In the genomic region with DNA sequence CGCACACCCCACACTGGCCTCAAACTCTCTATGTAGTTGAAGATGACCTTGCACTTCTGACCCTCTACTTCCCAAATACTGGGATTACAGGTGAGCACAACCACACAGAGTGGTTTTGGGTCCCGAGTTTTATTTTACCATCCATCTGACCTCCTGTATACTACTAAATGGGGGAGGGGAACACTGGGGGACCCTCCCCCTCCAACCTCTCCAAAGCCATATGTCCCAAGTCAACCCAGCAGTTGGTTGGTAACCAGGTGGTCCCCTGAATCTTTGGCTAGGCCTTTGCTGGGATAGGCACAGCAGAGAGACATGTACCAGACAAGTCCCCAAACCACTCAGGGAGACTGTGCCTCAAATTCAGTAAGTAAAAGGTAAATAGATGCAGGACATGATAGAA, we compare ENCODE assay signal across 9 mouse cellular contexts. TPM values are rescaled to one million over a fixed set of nuclear protein-coding genes. Genes with fewer than 3 reads are reported as not detected.
DNase-seq lines count a peak whose midpoint lies in the region; ATAC-seq and TF ChIP-seq lines count a peak whose summit lies in the region.
"Had no signal": no experiment of that assay in that cellular context is flagged by ENCODE, and none has a peak within 500 bp of the region (broad histone marks: within the 10 kb centered on the region; RNA-seq: fewer than 3 reads in every experiment).

No protein-coding gene starts in this region.

- WGBS in embryonic facial prominence, embryonic 10.5 days: 94% methylated on average over 2 of the region's 2 CpGs
- WGBS in limb, embryonic 13.5 days: 89% methylated on average over 2 of the region's 2 CpGs

- H3K4me2 ChIP-seq in limb, embryonic 13.5 days (replicated peaks): no peak overlapping the region

- TF ChIP-seq CTCF in layer of hippocampus, adult 2 months (conservative IDR thresholded peaks at IDR 0.05): no peak

- H3K36me3 ChIP-seq in embryonic facial prominence, embryonic 10.5 days (replicated peaks): peaks cover 20% of the 10 kb centered on the region
- peaks cover 11% of the 10 kb centered on the region for H3K36me3 ChIP-seq in limb, embryonic 13.5 days
- H3K36me3 ChIP-seq: liver, embryonic 15.5 days had no signal

- H3K4me3 ChIP-seq in layer of hippocampus, adult 2 months: no peak overlapping the region; the same call in 1 of the 2 replicates
- peak overlapping the region; percentile 86; the same call in 1 of the 2 replicates for H3K4me3 ChIP-seq in embryonic facial prominence, embryonic 10.5 days
- H3K4me3 ChIP-seq in limb, embryonic 13.5 days: peak overlapping the region; percentile 79; the same call in 1 of the 2 replicates

- H3K27me3 ChIP-seq in embryonic facial prominence, embryonic 10.5 days (replicated peaks; ENCODE audit: low read depth, poor library complexity, severe bottlenecking): no peaks in the 10 kb centered on the region
- no peaks in the 10 kb centered on the region for H3K27me3 ChIP-seq in limb, embryonic 13.5 days
- H3K27me3 ChIP-seq: liver, embryonic 15.5 days had no signal

- peaks cover 26% of the 10 kb centered on the region for H3K4me1 ChIP-seq in embryonic facial prominence, embryonic 10.5 days
- peaks cover 23% of the 10 kb centered on the region for H3K4me1 ChIP-seq in limb, embryonic 13.5 days

- ATAC-seq in limb, embryonic 13.5 days (ENCODE audit: low FRiP score, low read depth): no peak
- no peak for ATAC-seq in frontal cortex, adult (ENCODE audit: low TSS enrichment)

- no peak overlapping the region for H3K9ac ChIP-seq in limb, embryonic 13.5 days

- H3K9me3 ChIP-seq in embryonic facial prominence, embryonic 10.5 days: 0 out of 2 replicates have a peak, but pooled peaks cover under 1% of the 10 kb centered on the region
- H3K9me3 ChIP-seq in limb, embryonic 13.5 days: peaks cover under 1% of the 10 kb centered on the region; the same call in 1 of the 2 replicates
- H3K9me3 ChIP-seq: liver, embryonic 15.5 days had no signal

- H3K27ac ChIP-seq in layer of hippocampus, adult 2 months: peak overlapping the region; percentile 86; the same call in 1 of the 2 replicates
- peak overlapping the region; percentile 99; the same call in 1 of the 2 replicates for H3K27ac ChIP-seq in embryonic facial prominence, embryonic 10.5 days (replicated peaks)
- H3K27ac ChIP-seq in limb, embryonic 13.5 days: no peak overlapping the region

- peak; percentile 72 for DNase-seq in heart, adult 11 months
- no peak for DNase-seq in heart, postnatal 25 days (ENCODE audit: low spot score)
- DNase-seq in layer of hippocampus, adult 2 months (ENCODE audit: low spot score in 2 of 2): no peak
- no peak for DNase-seq in layer of hippocampus, postnatal 10 days (ENCODE audit: low spot score in 2 of 2)
- DNase-seq in embryonic facial prominence, embryonic 10.5 days (ENCODE audit: low spot score): no peak
- no peak for DNase-seq in embryo, embryonic 9.5 days (ENCODE audit: extremely low spot score)

- intact Hi-C loops in heart, postnatal 25 days (cut with DNase I): loop anchor here (5.0 kb wide), 1 partner anchor 35 kb away; no protein-coding TSS in a partner anchor

RNA-seq across cellular contexts. Expression of gene Gtf2ird1, which starts 0.9 kb away (rescaled TPM):
- 10 to 100 TPM; 18.2 to 26.3 TPM for total RNA-seq in heart, postnatal 25 days (2021)
- 10 to 100 TPM; 22.8 to 25.4 TPM for total RNA-seq in layer of hippocampus, adult 2 months (2021)
- total RNA-seq in layer of hippocampus, postnatal 10 days (2021): 10 to 100 TPM; 35.6 to 46.3 TPM
- 114 and 122 TPM in 2 replicates for polyA plus RNA-seq in embryonic facial prominence, embryonic 10.5 days (2016; fragmentation: Nextera tagmentation; extraction: Ambion mirVana)
- polyA plus RNA-seq in limb, embryonic 13.5 days (2015; fragmentation: Nextera tagmentation; extraction: Ambion mirVana): 137 and 141 TPM in 2 replicates
